Mouse (Mus musculus): ENCODE measurements at regions not wholly inside any gene's neighbourhood (a gene's known extent, or its start where the extent isn't known, plus 50 kb on each side); places are given as distances from the start of the nearest gene placed in this dataset.

- Histone ChIP-seq H3K79me2 (ENCODE audit: control insufficient read depth, insufficient read depth) (no peaks in the 10 kb centered on the region), H3K27me3 (ENCODE audit: control insufficient read depth, insufficient read depth, insufficient read length) (no peaks in the 10 kb centered on the region), H3ac (ENCODE audit: control insufficient read depth, insufficient read length) (no peak overlapping the region), H3K36me3 (ENCODE audit: control insufficient read depth, insufficient read depth) (no peaks in the 10 kb centered on the region), H3K4me2 (ENCODE audit: low read depth) (no peak overlapping the region), H3K4me3 (no peak overlapping the region)
- TF ChIP-seq TCF3 (IDR thresholded peaks at IDR 0.05; ENCODE audit: insufficient read length, low read depth) (no peak), SRF (IDR thresholded peaks at IDR 0.05; ENCODE audit: control insufficient read depth, insufficient read length, low read depth) (no peak), MYOD1 (IDR thresholded peaks at IDR 0.05; ENCODE audit: control insufficient read depth in 1 of 3, insufficient read length in 2 of 3, low read depth in 2 of 3) (no peak), POLR2AphosphoS2 (IDR thresholded peaks at IDR 0.05; ENCODE audit: insufficient read length, low read depth) (no peak), POLR2A (IDR thresholded peaks at IDR 0.05; ENCODE audit: insufficient read length, low read depth) (no peak), MYOG (IDR thresholded peaks at IDR 0.05; ENCODE audit: control insufficient read depth in 1 of 3, insufficient read depth in 1 of 3, insufficient read length in 2 of 3, low read depth in 2 of 3) (no peak), REST (IDR thresholded peaks at IDR 0.05; ENCODE audit: insufficient read depth, insufficient read length) (no peak), USF1 (IDR thresholded peaks at IDR 0.05; ENCODE audit: low read depth) (no peak), TCF12 (IDR thresholded peaks at IDR 0.05; ENCODE audit: insufficient read depth, poor library complexity, severe bottlenecking) (no peak), E2F4 (IDR thresholded peaks at IDR 0.05; ENCODE audit: insufficient read depth) (no peak), CEBPB (IDR thresholded peaks at IDR 0.05; ENCODE audit: insufficient read depth, poor library complexity, severe bottlenecking) (no peak), MAX (IDR thresholded peaks at IDR 0.05; ENCODE audit: low read depth) (no peak)
These were observed 61.0 kb upstream of the Stxbp5l start for GRCm38 (mm10) chr16:37445756-37446155.

- Histone ChIP-seq H3K4me2 (ENCODE audit: low read depth) (no peak overlapping the region), H3K79me2 (ENCODE audit: control insufficient read depth, insufficient read depth) (no peaks in the 10 kb centered on the region), H3K36me3 (ENCODE audit: control insufficient read depth, insufficient read depth) (no peaks in the 10 kb centered on the region), H3K4me3 (no peak overlapping the region), H3K27me3 (ENCODE audit: control insufficient read depth, insufficient read depth, insufficient read length) (no peaks in the 10 kb centered on the region), H3ac (ENCODE audit: control insufficient read depth, insufficient read length) (no peak overlapping the region)
- TF ChIP-seq REST (IDR thresholded peaks at IDR 0.05; ENCODE audit: insufficient read depth, insufficient read length): no peak
- no peak for TF ChIP-seq POLR2AphosphoS2 (IDR thresholded peaks at IDR 0.05; ENCODE audit: insufficient read length, low read depth)
- TF ChIP-seq CEBPB (IDR thresholded peaks at IDR 0.05; ENCODE audit: insufficient read depth, poor library complexity, severe bottlenecking): no peak
- no peak for TF ChIP-seq TCF12 (IDR thresholded peaks at IDR 0.05; ENCODE audit: insufficient read depth, poor library complexity, severe bottlenecking)
- no peak for TF ChIP-seq POLR2A (IDR thresholded peaks at IDR 0.05; ENCODE audit: insufficient read length, low read depth)
These were observed 58.2 kb upstream of the Stxbp5l start for GRCm38 (mm10) chr16:37442936-37443335.

- no peaks in the 10 kb centered on the region for H3K27me3 ChIP-seq (ENCODE audit: control insufficient read depth, insufficient read depth, insufficient read length)
- H3K4me3 ChIP-seq: no peak overlapping the region
- H3K36me3 ChIP-seq (ENCODE audit: control insufficient read depth, insufficient read depth): no peaks in the 10 kb centered on the region
- H3K79me2 ChIP-seq (ENCODE audit: control insufficient read depth, insufficient read depth): no peaks in the 10 kb centered on the region
- no peak for TF ChIP-seq REST (IDR thresholded peaks at IDR 0.05; ENCODE audit: insufficient read depth, insufficient read length)
- no peak for TF ChIP-seq POLR2A (IDR thresholded peaks at IDR 0.05; ENCODE audit: insufficient read length, low read depth)
- no peak overlapping the region for H3K4me2 ChIP-seq (ENCODE audit: low read depth)
- H3ac ChIP-seq (ENCODE audit: control insufficient read depth, insufficient read length): no peak overlapping the region
These were observed 57.7 kb upstream of the Stxbp5l start for GRCm38 (mm10) chr16:37442481-37442880.

- peak overlapping the region; percentile 50 for H3K4me2 ChIP-seq (ENCODE audit: low read depth)
- no peaks in the 10 kb centered on the region for H3K79me2 ChIP-seq (ENCODE audit: control insufficient read depth, insufficient read depth)
- no peak overlapping the region for H3K4me3 ChIP-seq
- H3ac ChIP-seq (ENCODE audit: control insufficient read depth, insufficient read length): no peak overlapping the region
- no peaks in the 10 kb centered on the region for H3K36me3 ChIP-seq (ENCODE audit: control insufficient read depth, insufficient read depth)
- no peak for TF ChIP-seq SRF (IDR thresholded peaks at IDR 0.05; ENCODE audit: control insufficient read depth, insufficient read length, low read depth)
- TF ChIP-seq REST (IDR thresholded peaks at IDR 0.05; ENCODE audit: insufficient read depth, insufficient read length): no peak
- TF ChIP-seq TCF12 (IDR thresholded peaks at IDR 0.05; ENCODE audit: insufficient read depth, poor library complexity, severe bottlenecking): no peak
- peak in 2 of 3 experiments; percentile 58 for TF ChIP-seq MYOD1 (IDR thresholded peaks at IDR 0.05; ENCODE audit: control insufficient read depth in 1 of 3, insufficient read length in 2 of 3, low read depth in 2 of 3)
- TF ChIP-seq MYOG (IDR thresholded peaks at IDR 0.05; ENCODE audit: control insufficient read depth in 1 of 3, insufficient read depth in 1 of 3, insufficient read length in 2 of 3, low read depth in 2 of 3): peak in 1 of 3 experiments; percentile 24
- no peak for TF ChIP-seq TCF3 (IDR thresholded peaks at IDR 0.05; ENCODE audit: insufficient read length, low read depth)
- no peak for TF ChIP-seq POLR2AphosphoS2 (IDR thresholded peaks at IDR 0.05; ENCODE audit: insufficient read length, low read depth)
- no peaks in the 10 kb centered on the region for H3K27me3 ChIP-seq (ENCODE audit: control insufficient read depth, insufficient read depth, insufficient read length)
These were observed 55.9 kb upstream of the Stxbp5l start for GRCm38 (mm10) chr16:37440628-37441164.

Measured in myocyte (in vitro differentiated cells).